Mouse (Mus musculus) brain, embryonic 14.5 days (tissue): ENCODE measurements at regions not wholly inside any gene's neighbourhood (a gene's known extent, or its start where the extent isn't known, plus 50 kb on each side); places are given as distances from the start of the nearest gene placed in this dataset.

ENCODE experiments used
- CTCF ChIP-seq: fragments of 200-500 bp; IDR thresholded peaks from 2 replicates; pipeline ENCODE4 v1.5.1; 2012; ENCODE audit warnings: inconsistent platforms, mild to moderate bottlenecking, moderate library complexity, borderline replicate concordance; ENCODE audit not compliant: insufficient read depth, insufficient read length; ENCODE audit errors: extremely low read depth
- POLR2A ChIP-seq: fragments of 200-500 bp; IDR thresholded peaks from 2 replicates; pipeline ENCODE4 v1.6.1; 2012; ENCODE audit warnings: mild to moderate bottlenecking, inconsistent platforms, borderline replicate concordance; ENCODE audit not compliant: poor library complexity, insufficient read depth, insufficient read length, severe bottlenecking; ENCODE audit errors: extremely low read depth

GRCm38 (mm10) chr13:84066211-84066959 is 155.7 kb upstream of the Tmem161b start:
- TF ChIP-seq CTCF (no peak), POLR2A (no peak)
